Mouse (Mus musculus) MEL (cell line): ENCODE data around the gene Ppp1r10. TPM values are rescaled to one million over a fixed set of nuclear protein-coding genes. Genes with fewer than 3 reads are reported as not detected.
A peak's percentile ranks its signal among the peaks of the same experiment; 100 is the strongest.

Source experiments
- DNase-seq: peaks from one replicate; pipeline ENCODE4 v3.0.0; 2011; ENCODE audit warnings: low read depth, low spot score
- H3K27ac ChIP-seq: 2 replicates; pipeline ENCODE4 v1.5.1; 2012; ENCODE audit warnings: low read depth, mild to moderate bottlenecking, control low read depth, low read length, moderate library complexity; ENCODE audit not compliant: control insufficient read depth
- H3K27me3 ChIP-seq, 2 experiments: fragments of 150-350 bp in 1 of 2; sonication (generic) in 1 of 2; 2 replicates each; pipeline ENCODE4 v1.6.1; 2012; ENCODE audit warnings: low read length in 2 of 2, mild to moderate bottlenecking in 2 of 2, improper control_type of control experiment in 1 of 2, moderate library complexity in 1 of 2; ENCODE audit not compliant: insufficient read depth in 2 of 2, control insufficient read depth in 1 of 2
- H3K36me3 ChIP-seq, 2 experiments: 2 replicates each; pipeline ENCODE4 v1.6.1; 2012 to 2014; ENCODE audit warnings: low read length in 2 of 2, improper control_type of control experiment in 1 of 2, inconsistent platforms in 1 of 2, mild to moderate bottlenecking in 1 of 2; ENCODE audit not compliant: insufficient read depth in 2 of 2, control insufficient read depth in 1 of 2
- H3K4me1 ChIP-seq, 2 experiments: fragments of 150-350 bp in 1 of 2; sonication (generic) in 1 of 2; 2 replicates each; pipeline ENCODE4 v1.6.1; 2012; ENCODE audit warnings: low read length in 2 of 2, improper control_type of control experiment in 1 of 2, mild to moderate bottlenecking in 1 of 2; ENCODE audit not compliant: insufficient read depth in 2 of 2, control insufficient read depth in 1 of 2
- H3K4me3 ChIP-seq, 2 experiments: fragments of 150-350 bp in 1 of 2; sonication (generic) in 1 of 2; 2 replicates each; pipeline ENCODE4 v1.5.1; 2012; ENCODE audit warnings: low read depth in 2 of 2, low read length in 2 of 2, mild to moderate bottlenecking in 2 of 2, moderate library complexity in 2 of 2, control low read depth in 1 of 2, improper control_type of control experiment in 1 of 2; ENCODE audit not compliant: control insufficient read depth in 1 of 2, insufficient read depth in 1 of 2
- H3K79me2 ChIP-seq: 2 replicates; pipeline ENCODE4 v1.6.1; 2012; ENCODE audit warnings: mild to moderate bottlenecking, low read length, moderate library complexity; ENCODE audit not compliant: control insufficient read depth, poor library complexity, insufficient read depth
- H3K9ac ChIP-seq: 2 replicates; pipeline ENCODE4 v1.6.1; 2012; ENCODE audit warnings: low read depth, mild to moderate bottlenecking, control low read depth, low read length, moderate library complexity; ENCODE audit not compliant: control insufficient read depth, poor library complexity, severe bottlenecking
- H3K9me3 ChIP-seq: fragments of 150-350 bp; sonication (generic); replicated peaks from 2 replicates; pipeline ENCODE4 v1.6.1; 2012; ENCODE audit warnings: mild to moderate bottlenecking, low read length, improper control_type of control experiment, moderate library complexity; ENCODE audit not compliant: insufficient read depth
- CHD1 ChIP-seq: IDR thresholded peaks from 2 replicates; pipeline ENCODE4 v1.6.1; 2012; ENCODE audit warnings: low read depth, mild to moderate bottlenecking, inconsistent platforms, low read length, improper control_type of control experiment
- ELF1 ChIP-seq: IDR thresholded peaks from 2 replicates; pipeline ENCODE4 v1.6.1; 2014; ENCODE audit warnings: low read depth, mild to moderate bottlenecking, inconsistent platforms, low read length, improper control_type of control experiment, moderate library complexity
- EP300 ChIP-seq, 2 experiments: IDR thresholded peaks; 2 replicates each; pipeline ENCODE4 v1.6.1; 2011; ENCODE audit warnings: improper control_type of control experiment in 2 of 2, low read length in 2 of 2, low read depth in 1 of 2, mild to moderate bottlenecking in 1 of 2
- ETS1 ChIP-seq: IDR thresholded peaks from 2 replicates; pipeline ENCODE4 v1.6.1; 2012; ENCODE audit warnings: low read depth, mild to moderate bottlenecking, inconsistent platforms, low read length, improper control_type of control experiment, moderate library complexity
- HCFC1 ChIP-seq: IDR thresholded peaks from 2 replicates; pipeline ENCODE4 v1.6.1; 2012; ENCODE audit warnings: low read depth, mild to moderate bottlenecking, inconsistent platforms, low read length, improper control_type of control experiment, moderate library complexity
- JUND ChIP-seq: IDR thresholded peaks from 2 replicates; pipeline ENCODE4 v1.6.1; 2011; ENCODE audit warnings: low read depth, mild to moderate bottlenecking, improper control_type of control experiment, low read length
- MAFK ChIP-seq: IDR thresholded peaks from 2 replicates; pipeline ENCODE4 v1.6.1; 2011; ENCODE audit warnings: low read depth, mild to moderate bottlenecking, low read length, improper control_type of control experiment, borderline replicate concordance
- MAX ChIP-seq: IDR thresholded peaks from 2 replicates; pipeline ENCODE4 v1.6.1; 2011; ENCODE audit warnings: low read length, improper control_type of control experiment
- MXI1 ChIP-seq: IDR thresholded peaks from 2 replicates; pipeline ENCODE4 v1.6.1; 2011; ENCODE audit warnings: mild to moderate bottlenecking, low read depth, low read length, improper control_type of control experiment
- MYB ChIP-seq: IDR thresholded peaks from 2 replicates; pipeline ENCODE4 v1.6.1; 2011; ENCODE audit warnings: mild to moderate bottlenecking, low read depth, low read length, improper control_type of control experiment
- MYC ChIP-seq: IDR thresholded peaks from 2 replicates; pipeline ENCODE4 v1.6.1; 2011; ENCODE audit warnings: low read depth, mild to moderate bottlenecking, low read length, improper control_type of control experiment, moderate library complexity
- NELFE ChIP-seq: IDR thresholded peaks from 2 replicates; pipeline ENCODE4 v1.6.1; 2011; ENCODE audit warnings: low read depth, low read length, improper control_type of control experiment
- NRF1 ChIP-seq: IDR thresholded peaks from 2 replicates; pipeline ENCODE4 v1.6.1; 2014; ENCODE audit warnings: low read depth, mild to moderate bottlenecking, inconsistent platforms, low read length, improper control_type of control experiment, moderate library complexity; ENCODE audit not compliant: poor library complexity, insufficient read depth, severe bottlenecking
- POLR2A ChIP-seq, 2 experiments: IDR thresholded peaks; 2 replicates each; pipeline ENCODE4 v1.6.1; 2011 to 2012; ENCODE audit warnings: low read length in 2 of 2, mild to moderate bottlenecking in 2 of 2, control low read depth in 1 of 2, improper control_type of control experiment in 1 of 2, low read depth in 1 of 2, moderate library complexity in 1 of 2; ENCODE audit not compliant: control insufficient read depth in 1 of 2, insufficient read depth in 1 of 2, poor library complexity in 1 of 2
- POLR2AphosphoS2 ChIP-seq: IDR thresholded peaks from 2 replicates; pipeline ENCODE4 v1.6.1; 2011; ENCODE audit warnings: low read length, improper control_type of control experiment
- SIN3A ChIP-seq: IDR thresholded peaks from 2 replicates; pipeline ENCODE4 v1.6.1; 2012; ENCODE audit warnings: low read length, improper control_type of control experiment, inconsistent platforms
- TAL1 ChIP-seq: IDR thresholded peaks from 2 replicates; pipeline ENCODE4 v1.6.1; 2012; ENCODE audit warnings: mild to moderate bottlenecking, inconsistent platforms, low read length, moderate library complexity, mixed read lengths
- TBP ChIP-seq: IDR thresholded peaks from 2 replicates; pipeline ENCODE4 v1.8.0; 2011; ENCODE audit warnings: low read depth, low read length, improper control_type of control experiment
- UBTF ChIP-seq: IDR thresholded peaks from 2 replicates; pipeline ENCODE4 v1.6.1; 2012; ENCODE audit warnings: low read depth, mild to moderate bottlenecking, inconsistent platforms, low read length, improper control_type of control experiment, moderate library complexity, borderline replicate concordance; ENCODE audit not compliant: insufficient read depth
- USF1 ChIP-seq: IDR thresholded peaks from 2 replicates; pipeline ENCODE4 v1.6.1; 2014; ENCODE audit warnings: low read depth, mild to moderate bottlenecking, inconsistent platforms, low read length, improper control_type of control experiment, moderate library complexity
- USF2 ChIP-seq, 2 experiments: IDR thresholded peaks; 2 replicates each; pipeline ENCODE4 v1.6.1; 2011 to 2012; ENCODE audit warnings: improper control_type of control experiment in 2 of 2, low read length in 2 of 2, borderline replicate concordance in 1 of 2, inconsistent platforms in 1 of 2, low read depth in 1 of 2, mild to moderate bottlenecking in 1 of 2; ENCODE audit not compliant: insufficient read depth in 1 of 2
- ZMIZ1 ChIP-seq: IDR thresholded peaks from 2 replicates; pipeline ENCODE4 v1.6.1; 2012; ENCODE audit warnings: low read depth, mild to moderate bottlenecking, inconsistent platforms, low read length, improper control_type of control experiment, moderate library complexity
- ZNF384 ChIP-seq: IDR thresholded peaks from 2 replicates; pipeline ENCODE4 v1.6.1; 2012; ENCODE audit warnings: low read depth, mild to moderate bottlenecking, inconsistent platforms, low read length, improper control_type of control experiment
- polyA plus RNA-seq, 2 experiments: library from polyadenylated mRNA; stranded (reverse) in 1 of 2; unstranded in 1 of 2; fragments of >175 nt in 1 of 2; fragments of >200 nt in 1 of 2; gene quantifications; 2 replicates each; pipeline versions ENCODE4 v1.2.1 to v1.2.4; 2012; ENCODE audit warnings: low replicate concordance in 2 of 2, low read depth in 1 of 2; ENCODE audit not compliant: insufficient read length in 2 of 2, insufficient read depth in 1 of 2, missing spikeins in 1 of 2
- total RNA-seq: library from RNA; depleted of rRNA; stranded (reverse); fragments of 300-350 nt; gene quantifications from 2 replicates; pipeline ENCODE4 v1.2.3, GENCODE M21; 2012

Ppp1r10 gene
- total and polyA plus RNA-seq, 3 experiments = 25.3 to 61.4 TPM; not detected in 1

DNA sequence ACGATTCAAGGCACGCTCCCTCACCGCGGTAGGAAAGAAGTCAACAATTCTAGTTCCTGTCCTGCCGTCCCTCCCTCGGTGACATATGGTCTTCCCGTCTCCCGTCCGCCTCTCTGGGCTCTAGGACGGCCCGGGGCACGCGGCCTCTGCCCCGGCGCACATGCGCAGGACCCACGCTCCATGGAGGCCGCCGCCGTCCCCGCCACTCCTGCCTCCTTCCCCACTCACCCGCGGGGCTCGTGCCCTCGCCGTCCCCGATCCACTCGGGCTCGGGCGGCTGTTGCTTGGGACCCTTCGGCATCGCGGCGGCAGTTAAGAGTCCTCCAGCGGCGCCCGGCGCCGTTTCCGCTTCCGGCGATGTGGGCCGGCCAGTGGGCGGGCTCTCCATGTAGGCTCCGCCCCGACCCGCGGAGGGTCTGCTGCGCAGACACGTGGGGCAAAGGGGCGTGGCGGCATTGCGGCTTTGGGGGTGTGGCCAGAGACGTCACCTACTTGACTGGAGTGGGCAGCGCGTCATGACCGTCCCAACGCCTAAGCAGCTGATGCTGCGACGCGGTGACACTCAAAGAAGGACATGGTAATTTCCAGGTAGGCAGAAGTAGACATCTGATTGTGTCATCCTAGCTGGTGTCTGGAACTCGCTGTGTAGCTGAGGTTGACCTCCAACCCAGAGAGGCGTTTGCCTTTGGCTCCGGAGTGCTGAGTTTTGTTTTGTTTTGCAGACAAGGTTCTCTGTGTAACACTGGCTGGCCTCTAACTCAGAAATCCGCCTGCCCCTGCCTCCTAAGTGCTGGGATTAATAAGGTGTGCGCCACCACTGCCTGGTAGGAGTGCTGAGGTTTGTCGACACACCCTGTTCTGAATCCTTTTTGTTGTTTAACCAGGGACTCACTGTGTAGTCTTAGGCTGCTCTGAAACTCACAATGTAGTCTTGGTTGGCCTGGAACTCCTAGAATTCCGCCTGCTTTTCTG lies 53.5 kb downstream of the Ppp1r10 start, which contains the start of gene Abcf1:
Gene Abcf1 (minus strand): TSS at position 344 of the 972 bp plus-strand sequence.
- peaks cover 0 to 26% of the 10 kb centered on the region in 2 experiments; a peak in 3 of 4 replicates for H3K4me1 ChIP-seq
- H3K79me2 ChIP-seq = peaks cover 39% of the 10 kb centered on the region
- H3K36me3 ChIP-seq = peaks cover 15 to 33% of the 10 kb centered on the region in 2 experiments
- peak within 1 kb of the TSS; percentile 75 to 89 for H3K4me3 ChIP-seq
- no peaks in the 10 kb centered on the region for H3K27me3 ChIP-seq
- H3K9me3 ChIP-seq = no peaks in the 10 kb centered on the region
- TF ChIP-seq POLR2A (IDR thresholded peaks at IDR 0.05; ENCODE audit: control insufficient read depth in 1 of 2, insufficient read depth in 1 of 2, low read depth in 1 of 2, low read length in 2 of 2, poor library complexity in 1 of 2) = peak; percentile 95 to 96
- 0 out of 2 replicates have a peak, but pooled peaks have one; percentile 49 for TF ChIP-seq UBTF
- no peak for TF ChIP-seq MAFK
- peak; percentile 82 for TF ChIP-seq HCFC1
- peak; percentile 72 for TF ChIP-seq NRF1
- no peak for TF ChIP-seq CHD1
- peak; percentile 85; the same call in 1 of the 2 replicates for TF ChIP-seq POLR2AphosphoS2
- peak; percentile 84 for TF ChIP-seq ELF1
- TF ChIP-seq TAL1 = no peak
- peak; percentile 91 for TF ChIP-seq MAX
- TF ChIP-seq ZNF384 = no peak
- TF ChIP-seq ZMIZ1 = peak; percentile 88
- TF ChIP-seq TBP = 0 out of 2 replicates have a peak, but pooled peaks have one; percentile 39
- peak in 1 of 2 experiments; percentile 57; a peak in 2 of 4 replicates for TF ChIP-seq USF2 (IDR thresholded peaks at IDR 0.05; ENCODE audit: borderline replicate concordance in 1 of 2, insufficient read depth in 1 of 2, low read depth in 1 of 2, low read length in 2 of 2)
- peak; percentile 96 for TF ChIP-seq SIN3A
- TF ChIP-seq JUND = no peak
- peak; percentile 93 for TF ChIP-seq USF1
- TF ChIP-seq ETS1 = peak; percentile 87
- TF ChIP-seq MYC = peak; percentile 72
- TF ChIP-seq MXI1 = peak; percentile 93
- no peak for TF ChIP-seq MYB
- TF ChIP-seq EP300 (IDR thresholded peaks at IDR 0.05; ENCODE audit: low read depth in 1 of 2, low read length in 2 of 2) = 0 out of 4 replicates have a peak, but pooled peaks of 1 of the 2 experiments have one; percentile 9
- peak; percentile 96 for TF ChIP-seq NELFE
- peak; percentile 98 for DNase-seq
- H3K27ac ChIP-seq = peak within 1 kb of the TSS; percentile 55
- H3K9ac ChIP-seq = peak within 1 kb of the TSS; percentile 92
